Mouse (Mus musculus) heart, postnatal 14 days (tissue): ENCODE measurements around the gene Mtg1. TPM values are rescaled to one million over a fixed set of nuclear protein-coding genes. Genes with fewer than 3 reads are reported as not detected.

ENCODE experiments used
- DNase-seq, 2 experiments: peaks; one replicate each; pipeline ENCODE4 v3.0.0; 2021 to 2022
- intact Hi-C: fragments of 180-260 bp; cut with DNase I; formaldehyde crosslinking; loops from one replicate; pipeline ENCODE4 v1.15.1; 2025
- long read RNA-seq, 2 experiments: library from polyadenylated mRNA; stranded (forward); transcript quantifications; one replicate each; pipeline ENCODE4 v2.0.0; 2021
- total RNA-seq, 2 experiments: library from RNA; stranded (reverse); gene quantifications; 2 replicates each; pipeline ENCODE4 v1.2.3; 2021

Mtg1 gene
- total RNA-seq = 10 to 100 TPM; 28.1 to 29.3 TPM
- long read RNA-seq, experiment 1, transcript Mtg1-201 (11 exons, 1,595 nt) = major isoform, 49 of 59 reads
- long read RNA-seq, experiment 1, partial matches to known transcripts = 1 of 59 reads
- long read RNA-seq, experiment 1, other reads (novel, unspliced or antisense) = 9 of 59 reads
- long read RNA-seq, experiment 2, transcript Mtg1-201 (11 exons, 1,595 nt) = major isoform, 30 of 47 reads
- long read RNA-seq, experiment 2, partial matches to known transcripts = 2 of 47 reads
- long read RNA-seq, experiment 2, other reads (novel, unspliced or antisense) = 15 of 47 reads

- intact Hi-C loops = no loop called here
- DNase-seq = peak; percentile 98
Measured at GRCm38 (mm10) chr7:140137135-140138020, at the start of gene Mtg1. Gene Mtg1 (plus strand): TSS chr7:140137564.

GRCm38 (mm10) chr7:140090601-140091000 is 46.8 kb upstream of the Mtg1 start:
- intact Hi-C loops = no loop called here
- DNase-seq = no peak

GRCm38 (mm10) chr7:140092924-140093528 is 44.3 kb upstream of the Mtg1 start, which contains the start of gene Prap1:
Gene Prap1 (plus strand): TSS chr7:140093395.
- no peak for DNase-seq
- intact Hi-C loops = no loop called here

- DNase-seq = no peak
- intact Hi-C loops = no loop called here
Measured at GRCm38 (mm10) chr7:140094954-140095353, 42.4 kb upstream of the Mtg1 start.

- no peak for DNase-seq
- intact Hi-C loops = no loop called here
Measured at GRCm38 (mm10) chr7:140095556-140095955, 41.8 kb upstream of the Mtg1 start.

- intact Hi-C loops = no loop called here
- DNase-seq = no peak
Measured at GRCm38 (mm10) chr7:140096055-140096454, 41.3 kb upstream of the Mtg1 start.

GRCm38 (mm10) chr7:140098466-140098865 is 38.9 kb upstream of the Mtg1 start:
- DNase-seq = no peak
- intact Hi-C loops = no loop called here

GRCm38 (mm10) chr7:140101498-140101897 is 35.9 kb upstream of the Mtg1 start:
- intact Hi-C loops = no loop called here
- DNase-seq = no peak

GRCm38 (mm10) chr7:140101993-140102860 is 35.1 kb upstream of the Mtg1 start, which contains the start of gene Fuom:
Gene Fuom (minus strand): TSS chr7:140102441.
- intact Hi-C loops = no loop called here

GRCm38 (mm10) chr7:140104009-140104408 is 33.4 kb upstream of the Mtg1 start:
- DNase-seq = no peak
- intact Hi-C loops = no loop called here

More at GRCm38 (mm10) chr7:140101993-140102860, 35.1 kb upstream of the Mtg1 start, which contains the start of gene Fuom:
- peak; percentile 86 to 90 for DNase-seq

- intact Hi-C loops = no loop called here
- DNase-seq = no peak
Measured at GRCm38 (mm10) chr7:140111943-140112342, 25.4 kb upstream of the Mtg1 start.

GRCm38 (mm10) chr7:140115583-140116328 is 21.6 kb upstream of the Mtg1 start, which contains the start of gene Paox:
Gene Paox (plus strand): TSS chr7:140115799.
- peak; percentile 47 to 63 for DNase-seq
- intact Hi-C loops = no loop called here

GRCm38 (mm10) chr7:140116329-140117054 is 20.9 kb upstream of the Mtg1 start, which contains the start of gene Echs1:
Gene Echs1 (minus strand): TSS chr7:140116476.
- peak; percentile 89 to 91 for DNase-seq
- intact Hi-C loops = no loop called here

- DNase-seq = no peak
- intact Hi-C loops = no loop called here
Measured at GRCm38 (mm10) chr7:140120484-140120883, 16.9 kb upstream of the Mtg1 start.

GRCm38 (mm10) chr7:140121338-140121910 is 15.9 kb upstream of the Mtg1 start:
- no peak for DNase-seq
- intact Hi-C loops = no loop called here

GRCm38 (mm10) chr7:140122765-140123164 is 14.6 kb upstream of the Mtg1 start:
- intact Hi-C loops = no loop called here
- no peak for DNase-seq

- intact Hi-C loops = no loop called here
- no peak for DNase-seq
Measured at GRCm38 (mm10) chr7:140124382-140124781, 13.0 kb upstream of the Mtg1 start.
